Mouse (Mus musculus): ENCODE measurements around the gene Krt10.

The Krt10 gene

GRCm38 (mm10) chr11:99389264-99389663, at the start of gene Krt10:
Gene Krt10, minus strand, starts transcription at chr11:99389364.
- no peak for DNase-seq

- no peak for DNase-seq
Observed at GRCm38 (mm10) chr11:99437972-99438371, 48.8 kb upstream of the Krt10 start, which contains the start of gene Krt20. Gene Krt20, minus strand, starts transcription at chr11:99438150.

- no peak for DNase-seq
Observed at GRCm38 (mm10) chr11:99436625-99437024, 47.5 kb upstream of the Krt10 start.

DNA sequence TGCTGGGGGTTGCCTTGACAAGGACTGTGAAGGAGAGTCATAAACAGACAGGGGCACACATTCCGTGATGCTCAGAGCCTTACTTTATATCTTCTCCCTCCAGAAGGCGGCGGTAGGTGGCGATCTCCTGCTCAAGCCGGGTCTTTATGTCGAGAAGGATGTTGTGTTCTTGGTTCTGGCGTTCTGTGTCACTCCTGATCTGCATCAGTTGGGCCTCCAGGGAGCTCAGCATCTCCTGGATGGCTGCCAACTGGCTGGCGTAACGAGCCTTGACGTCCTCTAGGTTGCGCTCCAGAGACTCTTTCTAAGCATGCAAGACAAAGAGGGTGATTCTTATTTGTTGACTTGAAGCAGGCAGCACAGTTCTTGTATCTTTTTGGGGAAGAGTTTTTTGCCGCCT, 41.5 kb upstream of the Krt10 start:
- DNase-seq: peak; percentile 63 to 67

DNA sequence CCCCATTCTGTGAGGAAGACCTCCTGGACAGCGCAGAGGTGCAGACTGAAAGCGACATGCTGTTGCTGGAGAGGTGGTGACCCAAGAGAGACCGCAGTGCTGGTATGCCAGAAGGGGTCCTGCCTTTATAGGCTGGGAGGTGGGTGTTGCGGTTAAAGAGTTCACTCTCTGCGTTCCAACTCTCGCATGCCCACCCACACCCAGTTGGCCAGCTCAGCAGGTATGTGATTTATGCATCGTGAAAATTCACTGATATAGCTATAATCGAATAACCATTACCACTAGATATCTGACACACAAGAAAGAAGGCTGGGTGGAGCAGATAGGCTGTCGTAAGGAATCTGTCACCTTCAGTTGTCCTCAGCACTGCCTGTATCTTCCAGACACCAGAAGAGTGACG, 33.0 kb upstream of the Krt10 start, which contains the start of gene Krt12:
TSS of gene Krt12 (minus strand) at position 101 of the 400 bp plus-strand sequence.
- DNase-seq: no peak

- no peak for DNase-seq
Observed at GRCm38 (mm10) chr11:99420586-99420985, 31.4 kb upstream of the Krt10 start.

DNA sequence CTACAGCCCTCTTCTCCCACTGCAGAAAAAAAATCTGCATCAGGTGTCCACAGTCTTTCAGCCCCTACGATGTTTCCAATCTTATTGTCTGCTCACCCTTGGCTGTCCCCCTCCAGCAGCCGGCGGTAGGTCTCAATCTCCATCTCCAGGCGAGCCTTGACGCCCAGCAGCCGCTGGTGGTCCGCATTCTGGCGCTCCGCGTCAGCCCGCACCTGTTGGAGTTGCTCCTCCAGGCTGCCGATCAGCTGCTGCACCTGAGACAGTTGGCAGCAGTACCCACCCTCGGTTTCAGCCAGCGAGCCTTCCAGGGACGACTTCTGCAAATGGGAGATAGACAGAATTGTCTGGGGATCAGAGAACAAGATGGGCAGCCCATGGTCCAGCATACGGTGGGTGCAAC, 28.7 kb upstream of the Krt10 start:
- DNase-seq: no peak

DNA sequence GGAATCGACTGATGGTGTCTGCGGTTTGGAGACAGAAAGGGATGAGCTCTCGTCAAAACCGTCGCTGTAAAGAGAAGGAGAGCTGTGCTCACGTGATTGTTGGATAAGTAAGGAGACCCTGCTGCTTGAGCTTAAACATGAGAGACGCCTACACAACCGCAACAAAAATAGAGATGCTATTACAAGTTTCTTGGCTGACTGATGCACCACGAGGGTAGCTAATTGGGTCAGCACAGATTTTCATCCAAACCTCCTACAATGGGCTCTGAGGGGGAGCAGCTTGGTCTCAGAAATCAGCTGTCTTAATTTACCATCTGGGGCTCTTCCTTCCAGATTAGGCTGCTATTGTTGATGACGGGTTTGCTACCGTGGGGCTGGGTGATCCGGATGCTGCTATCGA, 27.7 kb upstream of the Krt10 start:
- no peak for DNase-seq

DNA sequence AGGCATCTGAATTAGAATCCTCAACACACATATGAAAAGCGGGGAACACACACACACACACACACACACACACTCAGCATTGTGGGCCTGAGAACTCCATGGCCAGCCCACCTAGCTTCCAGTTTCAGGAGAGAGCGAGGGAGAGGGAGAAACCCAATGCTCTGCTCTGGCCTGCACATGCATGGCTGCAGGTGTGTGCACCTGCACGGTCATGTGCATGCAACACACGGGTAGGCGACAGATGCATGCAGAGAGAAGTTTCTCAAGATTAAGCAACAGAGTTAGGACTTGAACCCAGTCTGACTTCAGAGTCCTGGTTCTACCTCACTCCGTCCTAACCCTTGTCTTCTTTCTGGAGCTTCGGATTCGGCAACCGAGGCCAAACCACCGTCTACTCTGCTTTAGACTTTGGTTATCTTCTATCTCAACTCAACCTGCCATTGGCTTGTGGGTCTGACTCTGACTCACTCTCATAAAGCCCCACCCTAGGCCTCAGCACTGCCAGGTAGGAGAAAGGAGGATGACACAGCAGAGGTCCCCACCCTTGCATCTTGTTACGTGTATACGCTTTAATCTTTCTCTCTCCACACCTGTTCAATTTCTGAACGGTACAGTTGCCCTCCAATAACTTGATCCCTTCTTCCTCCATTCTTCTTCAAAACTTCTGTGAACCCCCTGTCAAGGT, 25.4 kb upstream of the Krt10 start:
- no peak for DNase-seq

DNA sequence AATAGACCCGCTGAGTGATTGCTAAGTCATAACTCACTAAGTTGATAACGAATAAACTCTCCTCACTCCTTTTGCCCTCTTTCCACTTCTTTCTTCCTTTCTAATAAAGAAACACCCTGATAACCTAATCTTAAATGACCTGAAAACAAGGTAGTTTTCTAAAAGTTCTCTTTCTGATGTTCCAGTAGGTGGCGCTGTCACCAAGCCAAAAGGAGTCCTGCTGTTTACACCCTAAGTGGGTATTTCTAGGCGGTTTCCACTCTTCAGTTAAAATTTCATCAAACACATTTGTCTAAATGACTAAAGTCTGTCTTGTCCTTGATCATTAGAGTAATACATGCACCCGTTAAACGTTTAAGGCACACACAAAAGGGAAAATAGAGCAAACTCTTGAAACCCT, 24.1 kb upstream of the Krt10 start:
- DNase-seq: peak; percentile 60 to 66

GRCm38 (mm10) chr11:99406186-99406585, 17.0 kb upstream of the Krt10 start:
- no peak for DNase-seq

- DNase-seq: no peak
Observed at GRCm38 (mm10) chr11:99399956-99400549, 10.9 kb upstream of the Krt10 start.

DNA sequence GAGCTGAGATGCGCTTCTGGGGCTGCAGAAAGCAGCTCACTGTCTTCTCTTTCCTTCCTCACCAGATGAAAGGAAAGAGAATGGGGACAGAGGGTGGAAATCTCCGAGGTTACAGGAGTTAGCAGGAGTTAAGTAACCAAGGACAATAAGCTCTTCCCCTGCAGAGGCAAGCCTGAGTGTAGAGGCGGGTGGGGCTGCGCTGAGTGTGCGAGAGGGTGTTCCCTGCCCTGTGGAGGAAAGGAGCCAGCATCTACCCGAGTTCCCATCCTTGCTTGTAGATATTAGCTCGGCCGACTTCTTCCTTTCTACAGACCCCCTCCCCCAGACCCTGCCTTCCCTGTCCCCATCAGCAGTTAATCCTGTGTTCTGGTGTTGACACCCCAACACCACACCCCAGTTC, 9.7 kb upstream of the Krt10 start:
- DNase-seq: no peak

DNA sequence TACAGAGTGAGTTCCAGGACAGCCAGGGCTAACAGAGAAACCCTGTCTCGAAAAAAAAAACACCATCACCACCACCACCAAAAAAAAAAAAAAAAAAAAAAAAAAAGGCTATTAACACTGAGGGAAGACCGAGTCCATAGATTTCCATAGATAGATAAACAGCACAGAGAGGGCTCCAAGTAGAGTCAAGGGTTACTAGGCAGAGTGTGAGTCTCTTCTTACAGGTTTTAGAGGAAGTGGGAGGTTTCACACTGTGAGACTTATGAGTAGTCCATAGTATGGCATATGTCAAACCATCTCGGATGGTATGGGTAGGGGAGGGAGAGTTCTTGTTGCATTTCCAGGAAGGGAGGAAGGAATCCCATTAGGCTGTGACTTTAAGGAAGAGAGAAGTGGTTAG, 8.9 kb upstream of the Krt10 start:
- no peak for DNase-seq

- no peak for DNase-seq
Observed at GRCm38 (mm10) chr11:99396661-99397060, 7.5 kb upstream of the Krt10 start.

- DNase-seq: no peak
Observed at GRCm38 (mm10) chr11:99396034-99396433, 6.9 kb upstream of the Krt10 start.

- DNase-seq: no peak
Observed at GRCm38 (mm10) chr11:99392492-99392891, 3.3 kb upstream of the Krt10 start.

DNA sequence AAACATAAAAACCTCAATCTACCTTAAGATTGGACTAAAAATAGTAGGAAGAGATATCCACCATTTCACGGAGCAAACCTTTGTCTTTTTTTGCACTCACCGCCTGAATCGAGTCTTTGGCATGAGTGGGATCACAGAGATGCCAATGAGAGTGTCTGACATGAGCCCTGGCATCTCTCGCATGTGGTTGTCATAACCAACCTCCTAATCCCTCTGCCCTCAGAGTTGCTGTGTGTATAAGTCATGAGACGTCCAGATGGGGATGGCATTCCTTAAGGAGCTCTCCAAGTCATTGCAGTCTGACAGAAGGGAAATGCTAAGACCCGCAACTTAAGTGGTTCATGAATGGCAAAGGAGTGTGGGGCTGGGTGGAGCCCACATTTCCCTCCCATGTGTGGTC, 2.2 kb upstream of the Krt10 start:
- DNase-seq: no peak

DNA sequence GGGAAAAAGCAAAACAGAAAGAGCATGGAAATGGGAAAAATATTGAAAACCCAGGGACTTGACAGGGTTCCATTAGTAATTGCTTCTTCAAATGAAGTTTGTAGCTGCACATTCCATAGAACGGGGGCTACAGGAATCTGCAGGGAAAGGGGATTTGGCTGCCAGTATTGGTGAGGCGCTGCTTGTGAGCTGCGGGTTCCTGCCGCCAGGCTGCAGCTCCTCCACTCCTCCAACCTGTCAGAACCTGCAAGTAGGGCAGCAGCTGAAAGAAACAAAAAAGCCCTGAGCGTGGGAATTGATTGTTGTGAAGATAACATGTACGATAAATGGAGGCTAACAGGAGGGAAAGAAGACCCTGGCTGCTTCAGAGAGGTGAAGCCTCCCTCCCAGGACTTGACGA, 1.7 kb upstream of the Krt10 start:
- DNase-seq: no peak

DNA sequence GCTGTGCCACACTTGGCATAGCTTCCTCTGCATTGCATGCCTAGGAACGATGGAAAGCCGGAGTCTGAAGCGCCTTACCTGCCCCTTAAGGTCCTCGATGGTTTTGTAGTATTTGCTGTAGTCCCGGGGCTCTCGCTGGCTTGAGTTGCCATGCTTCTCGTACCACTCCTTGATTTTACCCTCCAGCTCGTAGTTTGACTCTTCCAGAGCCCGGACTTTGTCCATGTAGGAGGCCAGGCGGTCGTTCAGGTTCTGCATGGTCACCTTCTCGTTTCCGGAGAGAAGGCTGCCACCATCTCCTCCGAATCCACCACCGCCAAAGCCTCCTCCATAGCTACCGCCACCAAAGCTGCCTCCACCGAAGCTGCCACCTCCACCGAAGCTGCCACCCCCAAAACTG, 503 bp downstream of the Krt10 start:
- peak; percentile 31 to 39 for DNase-seq

DNA sequence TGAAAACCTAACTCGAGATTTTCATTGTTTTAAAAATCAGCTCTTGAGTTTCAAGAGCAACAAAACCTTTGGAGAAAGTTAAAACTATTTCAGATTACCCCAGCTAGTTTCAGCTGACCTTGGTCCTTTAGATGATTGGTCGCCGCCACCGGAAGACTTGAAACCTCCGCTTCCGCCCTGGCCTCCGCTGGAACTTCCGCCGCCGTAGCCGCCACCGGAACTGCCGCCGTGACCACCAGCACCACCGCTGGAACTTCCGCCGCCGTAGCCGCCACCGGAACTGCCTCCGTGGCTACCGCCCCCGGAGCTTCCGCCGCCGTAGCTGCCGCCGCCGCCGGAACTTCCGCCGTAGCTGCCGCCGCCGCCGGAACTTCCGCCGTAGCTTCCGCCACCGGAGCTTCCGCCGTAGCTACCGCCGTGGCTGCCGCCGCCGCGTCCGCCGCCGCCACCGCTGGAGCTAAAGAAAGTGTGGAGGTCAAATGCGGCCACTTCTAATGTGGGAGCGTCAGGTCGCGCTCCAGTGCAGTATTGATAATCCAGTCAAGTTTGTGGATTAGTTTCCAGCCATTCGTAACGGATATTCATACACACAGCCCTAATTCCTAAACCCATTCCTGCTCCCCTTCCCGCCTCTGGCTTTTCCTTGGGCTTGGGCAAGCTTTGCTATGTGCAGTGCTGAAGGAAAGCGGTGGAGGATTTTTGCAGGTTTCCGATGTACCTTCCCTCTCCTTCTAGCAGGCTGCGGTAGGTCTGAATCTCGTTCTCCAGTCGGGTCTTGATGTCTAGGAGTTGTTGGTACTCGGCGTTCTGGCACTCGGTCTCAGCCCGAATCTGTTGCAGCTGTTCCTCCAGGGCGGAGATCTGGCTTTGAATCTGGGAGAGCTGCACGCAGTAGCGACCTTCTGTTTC, 3.1 kb downstream of the Krt10 start:
- peak; percentile 93 to 98 for DNase-seq

GRCm38 (mm10) chr11:99379568-99379967, 9.6 kb downstream of the Krt10 start:
- DNase-seq: peak; percentile 65 to 79

DNA sequence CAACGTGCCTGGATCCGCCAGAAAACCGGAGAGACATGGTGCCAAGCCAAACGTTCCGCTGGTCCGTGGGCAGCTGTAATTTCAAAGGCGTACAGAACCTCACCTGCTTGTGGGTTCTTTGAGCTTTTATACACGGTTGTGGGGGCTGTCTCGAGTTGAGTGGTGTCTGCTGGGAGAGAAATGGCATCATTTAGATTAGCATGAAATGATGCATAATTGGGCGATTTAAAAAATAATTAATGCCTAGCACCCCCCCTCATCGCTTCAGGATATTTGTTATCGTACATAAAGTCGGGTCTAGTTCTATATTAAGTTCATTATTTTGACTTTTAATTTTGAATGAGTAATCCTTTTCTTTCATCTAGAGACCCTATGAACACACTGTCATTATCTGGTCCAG, 14.4 kb downstream of the Krt10 start, which contains the start of gene Krt28:
TSS of gene Krt28 (minus strand) at position 101 of the 400 bp plus-strand sequence.
- DNase-seq: no peak

Measured in kidney, postnatal 25 days (tissue).